Comparison of ENCODE assay signal across 12 mouse cellular contexts in genomic region chr17:68999913-69000312, GRCm38 (mm10).
"Had no signal": no experiment of that assay in that cellular context is flagged by ENCODE, and none has a peak within 500 bp of the region (broad histone marks: within the 10 kb centered on the region; RNA-seq: fewer than 3 reads in every experiment).

No protein-coding gene starts in this region.

- H3K4me3 ChIP-seq: limb, embryonic 15.5 days; liver, embryonic 12.5 days; midbrain, embryonic 10.5 days; neural tube, embryonic 13.5 days had no signal

- H3K9ac ChIP-seq: limb, embryonic 15.5 days; liver, embryonic 12.5 days; lung, embryonic 14.5 days; neural tube, embryonic 13.5 days had no signal

- H3K4me2 ChIP-seq: limb, embryonic 15.5 days; liver, embryonic 12.5 days; lung, embryonic 14.5 days; neural tube, embryonic 13.5 days had no signal

- H3K36me3 ChIP-seq: limb, embryonic 15.5 days; liver, embryonic 12.5 days; midbrain, embryonic 10.5 days; neural tube, embryonic 13.5 days had no signal

- DNase-seq: kidney, postnatal 14 days; lung, embryonic 14.5 days; lung, postnatal 10 days; lung, postnatal 4 days; midbrain, embryonic 14.5 days; right cerebral cortex, adult 18-20 months; right cerebral cortex, postnatal 25 days; thymus, postnatal 36 days had no signal

- H3K27ac ChIP-seq: limb, embryonic 15.5 days; liver, embryonic 12.5 days; midbrain, embryonic 10.5 days; neural tube, embryonic 13.5 days had no signal

- H3K4me1 ChIP-seq: limb, embryonic 15.5 days; liver, embryonic 12.5 days; midbrain, embryonic 10.5 days; neural tube, embryonic 13.5 days had no signal

- H3K27me3 ChIP-seq: limb, embryonic 15.5 days; liver, embryonic 12.5 days; neural tube, embryonic 13.5 days had no signal

- ATAC-seq: liver, embryonic 12.5 days had no signal

- H3K9me3 ChIP-seq: limb, embryonic 15.5 days; liver, embryonic 12.5 days; midbrain, embryonic 10.5 days; neural tube, embryonic 13.5 days had no signal
